8 mouse cellular contexts compared by ENCODE assay signal in the genomic region with DNA sequence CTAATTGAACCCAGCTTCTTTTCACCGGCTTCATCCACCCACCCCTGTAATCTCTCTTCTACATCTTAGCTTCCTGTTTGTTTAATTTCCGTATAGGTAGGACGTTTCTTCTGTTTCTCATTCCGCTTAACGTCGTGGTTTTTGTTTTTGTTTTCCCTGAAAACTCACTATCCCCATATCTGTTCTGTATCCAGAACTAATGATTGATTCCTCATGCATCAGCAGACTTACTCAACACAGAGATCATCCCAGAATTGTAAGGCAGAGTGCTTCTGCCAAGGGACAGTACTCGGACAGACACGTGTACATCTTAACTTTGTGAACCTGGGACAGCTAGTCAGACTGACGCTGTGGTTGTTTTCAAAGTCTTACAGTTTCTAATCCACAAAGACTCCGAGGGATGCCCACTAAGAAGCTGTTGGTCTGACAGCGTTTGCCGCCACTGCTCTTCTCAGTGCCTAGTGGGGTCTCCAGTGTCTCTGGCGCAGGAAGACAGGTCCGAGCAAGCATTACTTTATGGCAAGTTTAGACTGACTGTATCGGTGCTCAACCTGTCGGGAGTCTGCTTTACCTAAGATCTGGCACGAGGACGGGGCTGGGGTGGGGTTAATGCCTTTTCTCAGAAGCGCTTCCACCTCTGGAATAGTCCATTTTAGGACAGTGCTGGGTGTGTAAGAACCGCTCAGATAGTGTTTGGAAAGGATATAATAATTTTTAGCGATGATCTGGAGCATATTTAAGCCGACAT. TPM values are rescaled to one million over a fixed set of nuclear protein-coding genes. Genes with fewer than 3 reads are reported as not detected.
DNase-seq lines count a peak whose midpoint lies in the region; ATAC-seq and TF ChIP-seq lines count a peak whose summit lies in the region.

No protein-coding gene starts in this region.

- peak overlapping the region; percentile 67 for H3K4me2 ChIP-seq in hindbrain, embryonic 12.5 days (replicated peaks)
- peak overlapping the region; percentile 50 for H3K4me2 ChIP-seq in stomach, embryonic 16.5 days (ENCODE audit: low read depth, low read length)

- intact Hi-C loops in left cerebral cortex, adult 2 months (cut with DNase I): no loop called here
- intact Hi-C loops in left cerebral cortex, postnatal 36 days (cut with DNase I): no loop called here

- H3K27me3 ChIP-seq in hindbrain, embryonic 12.5 days: peaks cover 37% of the 10 kb centered on the region
- H3K27me3 ChIP-seq in stomach, embryonic 16.5 days (ENCODE audit: control insufficient read depth, insufficient read depth, low read length): no peaks in the 10 kb centered on the region

- WGBS in hindbrain, embryonic 12.5 days: 9% methylated on average over 22 of the region's 22 CpGs
- WGBS in stomach, embryonic 16.5 days: 3% methylated on average over 22 of the region's 22 CpGs

- TF ChIP-seq CTCF in left cerebral cortex, adult 2 months (IDR thresholded peaks at IDR 0.05): no peak

- no peaks in the 10 kb centered on the region for H3K9me3 ChIP-seq in hindbrain, embryonic 12.5 days (replicated peaks)
- H3K9me3 ChIP-seq in stomach, embryonic 16.5 days (replicated peaks; ENCODE audit: control insufficient read depth, low read length): no peaks in the 10 kb centered on the region

- no peaks in the 10 kb centered on the region for H3K36me3 ChIP-seq in hindbrain, embryonic 12.5 days
- no peaks in the 10 kb centered on the region for H3K36me3 ChIP-seq in stomach, embryonic 16.5 days (ENCODE audit: control insufficient read depth, insufficient read depth, low read length)

- ATAC-seq in hindbrain, embryonic 12.5 days (ENCODE audit: low FRiP score): no peak
- ATAC-seq in stomach, embryonic 16.5 days (ENCODE audit: insufficient read depth, low FRiP score): peak; percentile 49; the same call in 1 of the 2 replicates

- H3K4me1 ChIP-seq in hindbrain, embryonic 12.5 days: peaks cover 6% of the 10 kb centered on the region
- H3K4me1 ChIP-seq in stomach, embryonic 16.5 days (ENCODE audit: control insufficient read depth, insufficient read depth, low read length): no peaks in the 10 kb centered on the region

- peak overlapping the region; percentile 24 for H3K4me3 ChIP-seq in left cerebral cortex, adult 2 months
- peak overlapping the region; percentile 36 for H3K4me3 ChIP-seq in hindbrain, embryonic 12.5 days
- peak overlapping the region; percentile 45 for H3K4me3 ChIP-seq in stomach, embryonic 16.5 days (replicated peaks; ENCODE audit: low read length)

- H3K9ac ChIP-seq in hindbrain, embryonic 12.5 days: 0 out of 2 replicates have a peak overlapping the region, but pooled peaks have one; percentile 37
- H3K9ac ChIP-seq in stomach, embryonic 16.5 days (ENCODE audit: low read length): peak overlapping the region; percentile 60

- H3K27ac ChIP-seq in left cerebral cortex, adult 2 months: no peak overlapping the region
- H3K27ac ChIP-seq in hindbrain, embryonic 12.5 days: no peak overlapping the region
- H3K27ac ChIP-seq in stomach, embryonic 16.5 days (ENCODE audit: low read length): peak overlapping the region; percentile 15; the same call in 1 of the 2 replicates

- DNase-seq in left cerebral cortex, adult 2 months (ENCODE audit: extremely low spot score in 1 of 2, low spot score in 2 of 2): no peak
- DNase-seq in left cerebral cortex, adult 18-20 months (ENCODE audit: low spot score in 2 of 2): no peak
- DNase-seq in embryo, embryonic 10.5 days (ENCODE audit: low spot score): peak; percentile 39
- peak; percentile 12 for DNase-seq in lung, postnatal 14 days
- DNase-seq in left cerebral cortex, adult 11 months (ENCODE audit: low spot score): no peak
- DNase-seq in left cerebral cortex, postnatal 36 days (ENCODE audit: low spot score in 2 of 2): no peak

RNA-seq across cellular contexts. Expression of gene Il1rl2, which starts 0.7 kb away (rescaled TPM):
- 1 to 10 TPM in 1 of 2 experiments, under 1 TPM in 1; 0.68 to 1.3 TPM for total RNA-seq in left cerebral cortex, adult 2 months (2021)
- 1 to 10 TPM; 1.2 to 1.5 TPM for total RNA-seq in left cerebral cortex, adult 18-20 months (2021)
- 2.5 and 2.8 TPM in 2 replicates for polyA plus RNA-seq in hindbrain, embryonic 12.5 days (2016; fragmentation: Nextera tagmentation; extraction: Ambion mirVana)
- 12.0 and 15.5 TPM in 2 replicates for polyA plus RNA-seq in stomach, embryonic 16.5 days (2015; fragmentation: Nextera tagmentation; extraction: Ambion mirVana)
- 1 to 10 TPM in 1 of 2 experiments, under 1 TPM in 1; 0.54 to 1.1 TPM for total RNA-seq in left cerebral cortex, postnatal 36 days (2021)

Comparison
In these comparisons a context has a peak if more than half of its experiments do, and no peak if none do; other contexts are left out.
1. DNase-seq: peak in embryo, embryonic 10.5 days (single experiment) and lung, postnatal 14 days (single experiment); none in left cerebral cortex, adult 2 months (0 of 2), left cerebral cortex, adult 18-20 months (0 of 2), left cerebral cortex, adult 11 months (single experiment) and left cerebral cortex, postnatal 36 days (0 of 2).
2. Peak in every context shown above with its lines, with median percentiles within 50 percentile points of each other: H3K4me3 ChIP-seq.